Mouse (Mus musculus) testis, adult 2 months (tissue): ENCODE measurements around the gene Orc3.

ENCODE experiments used
- CTCF ChIP-seq: fragments of 200-500 bp; IDR thresholded peaks from 2 replicates; pipeline ENCODE4 v1.5.1; 2012; ENCODE audit warnings: low read depth, mild to moderate bottlenecking, inconsistent platforms, low read length, moderate library complexity; ENCODE audit not compliant: control insufficient read depth, insufficient read depth, insufficient replicate concordance
- POLR2A ChIP-seq: fragments of 200-500 bp; IDR thresholded peaks from 2 replicates; pipeline ENCODE4 v1.6.1; 2012; ENCODE audit warnings: low read depth, mild to moderate bottlenecking, inconsistent platforms, low read length, moderate library complexity; ENCODE audit not compliant: control insufficient read depth

DNA sequence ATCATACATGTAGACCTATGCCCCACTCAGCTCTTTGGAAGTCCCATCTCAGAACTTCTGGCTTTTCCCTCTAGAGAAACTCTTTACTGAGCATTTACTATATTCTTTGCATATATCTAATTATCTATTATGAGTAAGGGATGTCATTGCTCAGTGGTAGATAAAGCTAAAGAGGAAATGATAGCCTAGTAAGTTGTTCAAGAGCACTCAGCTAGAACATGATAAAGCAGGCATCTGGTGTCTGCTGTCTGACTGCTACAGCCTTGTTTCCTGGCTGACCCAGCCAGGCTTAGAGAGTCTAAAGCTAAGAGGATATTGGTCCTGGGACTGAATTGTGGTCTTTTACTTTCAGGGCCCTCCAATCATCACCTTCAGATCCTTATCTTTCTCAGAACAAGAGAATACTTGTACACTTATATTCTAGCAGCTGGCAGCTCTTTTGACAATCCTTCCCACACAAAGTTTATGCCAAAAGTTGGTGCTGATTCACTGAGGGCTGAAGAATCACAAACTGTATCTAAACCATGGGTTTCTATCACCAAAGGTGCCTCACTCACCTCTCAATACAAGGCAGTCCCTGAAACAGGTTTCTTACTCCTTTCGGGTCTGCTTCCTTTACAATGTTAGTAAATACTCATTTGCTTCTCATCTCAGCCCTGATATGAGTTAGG is 86.2 kb downstream of the Orc3 start:
- TF ChIP-seq CTCF, result no peak
- TF ChIP-seq POLR2A, result no peak
